Mouse (Mus musculus) inflammation-experienced regulatory T-cells, adult 6 months (primary cell): ENCODE measurements around the gene Efcab8. TPM values are rescaled to one million over a fixed set of nuclear protein-coding genes. Genes with fewer than 3 reads are reported as not detected.
"Not testable (repeated sequence)": the region's sequence is repeated elsewhere in the genome, so short reads cannot be mapped to it uniquely, and the experiment has no call there.

Experiments
- ATAC-seq: one replicate; pipeline ENCODE4 v1.8.0; 2017
- polyA plus RNA-seq, 3 experiments: library from polyadenylated mRNA; unstranded; fragments of 100-300 nt; shearing (Covaris generic); gene quantifications; one replicate each; pipeline ENCODE4 v1.2.1; 2017

Efcab8 gene
- polyA plus RNA-seq, result under 1 TPM in 2 of 3 experiments, not detected in 1; 0.21 to 0.38 TPM

- peak; percentile 73 for ATAC-seq
Observed at GRCm38 (mm10) chr2:153779394-153779981, at the start of gene Efcab8. Gene Efcab8 (plus strand): TSS chr2:153779931.

- peak; percentile 64 for ATAC-seq
Observed at GRCm38 (mm10) chr2:153734033-153734432, 45.7 kb upstream of the Efcab8 start.

DNA sequence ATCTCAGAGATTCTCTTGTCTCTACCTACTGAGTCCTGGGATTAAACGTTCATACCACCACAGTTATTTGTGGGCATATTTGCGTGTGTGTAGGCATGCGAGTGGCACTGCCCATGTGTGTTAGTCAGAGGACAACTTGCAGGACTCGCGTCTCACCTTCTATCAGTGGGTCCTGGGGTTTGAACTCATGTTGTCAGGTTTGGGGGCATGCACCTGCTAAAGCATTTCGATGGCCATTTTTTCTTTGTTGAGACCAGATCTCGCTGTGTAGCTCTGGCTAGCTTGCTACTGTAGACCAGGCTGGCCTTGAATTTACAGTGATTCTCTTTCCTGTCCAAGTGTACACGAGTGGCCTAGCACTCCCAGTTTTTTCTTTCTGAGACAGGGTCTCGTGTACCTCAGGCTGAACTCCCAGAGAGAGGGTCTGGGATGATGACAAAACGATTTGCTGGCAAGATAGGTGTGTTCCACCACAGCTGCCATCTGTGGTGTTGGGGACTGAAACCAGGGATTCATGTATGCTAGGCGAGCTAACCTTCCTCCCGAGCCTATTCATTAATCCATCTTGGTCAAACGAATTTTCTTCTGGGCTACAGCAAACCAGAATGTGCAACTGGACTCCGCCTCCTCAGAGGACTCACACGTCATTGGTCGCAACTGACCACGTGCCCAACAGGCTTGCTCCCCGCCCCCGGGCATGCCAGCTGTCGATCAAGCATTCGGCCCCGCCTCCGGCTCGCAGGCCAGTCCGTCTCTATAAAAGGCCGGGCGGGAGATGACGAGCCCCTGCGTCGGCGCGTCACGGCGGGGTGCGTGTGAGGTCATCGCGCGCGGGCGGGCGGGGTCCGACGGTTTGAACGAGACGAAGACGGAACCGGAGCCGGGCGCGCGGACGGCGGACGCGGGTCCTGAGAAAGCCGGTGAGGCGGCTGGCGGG, 39.0 kb upstream of the Efcab8 start, which contains the start of gene Mapre1:
Gene Mapre1, plus strand, starts transcription at position 775 of the 937 bp plus-strand sequence.
- peak; percentile 97 for ATAC-seq

- ATAC-seq, result peak; percentile 34
Observed at GRCm38 (mm10) chr2:153741437-153742065, 38.2 kb upstream of the Efcab8 start.

DNA sequence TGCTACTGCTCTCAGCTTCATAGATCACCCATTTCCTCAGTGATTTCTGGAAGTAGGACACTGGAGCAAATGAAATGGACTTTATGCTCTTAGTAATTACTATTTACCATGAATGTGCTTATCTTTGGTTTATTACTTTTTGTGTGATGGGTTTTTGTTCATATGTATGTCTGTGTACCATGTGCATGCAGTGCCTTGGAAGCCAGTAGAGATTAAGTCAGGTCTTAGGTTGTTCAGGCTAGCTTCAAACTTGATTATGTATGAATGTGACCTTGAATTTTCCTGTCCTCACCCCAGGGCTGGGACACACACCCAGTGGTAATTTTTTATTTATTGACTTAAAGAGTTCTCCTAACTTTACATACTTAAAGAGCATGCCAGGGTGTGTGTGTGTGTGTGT, 31.7 kb upstream of the Efcab8 start:
- ATAC-seq, result no peak

GRCm38 (mm10) chr2:153750363-153750762, 29.4 kb upstream of the Efcab8 start:
- no peak for ATAC-seq

GRCm38 (mm10) chr2:153762121-153762520, 17.6 kb upstream of the Efcab8 start:
- no peak for ATAC-seq

DNA sequence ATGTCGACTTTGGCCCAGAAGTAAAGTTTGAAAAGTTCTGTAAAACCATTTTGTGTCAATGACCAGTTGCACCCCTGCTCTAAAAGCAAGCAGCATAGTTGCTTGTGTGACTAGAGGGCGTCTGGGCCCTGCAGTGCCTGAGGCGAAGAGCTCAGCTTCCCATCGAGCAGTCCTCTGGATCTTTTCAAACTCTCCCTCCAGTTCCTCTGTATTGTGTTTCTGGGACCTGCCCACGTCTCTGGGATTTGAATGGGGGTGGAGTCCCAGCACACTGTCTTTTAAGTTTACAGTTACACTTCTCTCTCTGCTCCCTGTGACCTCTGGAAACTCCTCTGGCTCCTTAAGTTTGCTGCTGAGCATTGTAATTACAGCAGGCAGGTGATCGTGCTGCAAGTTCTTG, 12.2 kb upstream of the Efcab8 start:
- no peak for ATAC-seq

- ATAC-seq, result no peak
Observed at GRCm38 (mm10) chr2:153768881-153769280, 10.8 kb upstream of the Efcab8 start.

GRCm38 (mm10) chr2:153772950-153773349, 6.8 kb upstream of the Efcab8 start:
- ATAC-seq, result no peak

- ATAC-seq, result no peak
Observed at GRCm38 (mm10) chr2:153775472-153775871, 4.3 kb upstream of the Efcab8 start.

- peak; percentile 61 for ATAC-seq
Observed at GRCm38 (mm10) chr2:153778638-153779362, 931 bp upstream of the Efcab8 start.

- ATAC-seq, result no peak
Observed at GRCm38 (mm10) chr2:153781181-153781580, 1.4 kb downstream of the Efcab8 start.

DNA sequence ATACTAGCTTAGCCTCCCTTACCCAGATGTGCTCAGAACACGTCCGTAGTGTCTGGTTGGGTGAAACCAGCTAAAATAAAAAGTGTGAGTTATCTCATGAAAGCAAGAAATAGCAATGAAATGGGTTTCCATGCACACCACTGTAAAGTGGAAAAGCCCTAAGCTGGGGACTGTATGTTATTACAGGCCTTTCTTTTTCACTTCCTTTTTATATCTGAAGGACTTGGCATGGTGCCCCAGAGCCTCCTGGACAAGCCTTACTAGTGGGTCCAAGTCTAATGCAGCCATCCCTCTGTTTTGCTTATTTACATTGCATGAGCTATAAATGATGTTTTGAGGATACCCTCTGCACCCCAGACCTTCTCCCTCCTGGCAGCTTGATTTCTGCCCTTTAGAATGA, 4.9 kb downstream of the Efcab8 start:
- ATAC-seq, result no peak

DNA sequence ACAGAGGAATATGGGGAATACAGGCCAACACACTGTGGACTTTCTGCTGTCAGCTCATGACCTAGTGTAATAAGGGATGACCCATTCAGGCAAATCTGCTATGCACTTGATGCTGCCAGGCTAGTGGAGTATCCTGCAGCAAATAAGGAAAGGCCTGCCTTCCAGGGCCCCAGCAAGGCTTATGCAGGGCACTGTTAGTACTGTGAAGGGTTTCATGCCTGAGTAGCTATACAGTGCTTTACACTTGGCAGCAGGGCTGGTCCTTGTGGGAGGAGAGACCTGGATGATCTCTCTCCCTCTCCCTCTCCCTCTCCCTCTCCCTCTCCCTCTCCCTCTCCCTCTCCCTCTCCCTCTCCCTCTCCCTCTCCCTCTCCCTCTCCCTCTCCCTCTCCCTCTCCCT, 13.6 kb downstream of the Efcab8 start:
- no peak for ATAC-seq

- no peak for ATAC-seq
Observed at GRCm38 (mm10) chr2:153795090-153795489, 15.4 kb downstream of the Efcab8 start.

GRCm38 (mm10) chr2:153807464-153807863, 27.7 kb downstream of the Efcab8 start:
- not testable (repeated sequence) for ATAC-seq

GRCm38 (mm10) chr2:153808146-153808545, 28.4 kb downstream of the Efcab8 start:
- ATAC-seq, result no peak

GRCm38 (mm10) chr2:153808841-153809240, 29.1 kb downstream of the Efcab8 start:
- ATAC-seq, result no peak

DNA sequence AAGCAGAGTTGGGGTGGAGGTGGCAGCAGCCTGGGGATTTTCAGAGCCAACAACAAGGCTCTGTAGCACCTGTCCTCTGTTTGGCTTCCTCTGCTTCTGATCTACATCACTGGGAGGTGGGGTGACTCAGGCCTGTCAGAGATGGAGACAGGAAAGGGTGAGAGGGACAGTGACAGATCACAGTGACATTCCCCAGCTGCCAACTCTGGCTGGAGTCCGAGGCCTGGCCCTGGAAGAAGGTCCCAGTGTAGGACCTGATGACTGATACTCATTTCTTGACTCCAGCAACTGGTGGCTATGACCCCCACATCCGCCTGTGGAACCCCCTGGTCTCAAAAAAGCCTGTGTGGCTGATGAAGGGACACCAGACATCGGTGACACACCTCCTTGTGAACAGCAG, 30.2 kb downstream of the Efcab8 start:
- ATAC-seq, result no peak

GRCm38 (mm10) chr2:153822005-153822543, 42.3 kb downstream of the Efcab8 start:
- no peak for ATAC-seq

- no peak for ATAC-seq
Observed at GRCm38 (mm10) chr2:153824593-153824992, 44.9 kb downstream of the Efcab8 start.
